Mouse (Mus musculus) gastrocnemius, postnatal 4 days (tissue): ENCODE results near the gene Astn2. TPM values are rescaled to one million over a fixed set of nuclear protein-coding genes. Genes with fewer than 3 reads are reported as not detected.

ENCODE experiments used
- DNase-seq, 2 experiments: peaks; one replicate each; pipeline ENCODE4 v3.0.0; 2021 to 2022; ENCODE audit warnings: low spot score in 2 of 2, mixed read lengths in 2 of 2
- total RNA-seq, 2 experiments: library from RNA; stranded (reverse); gene quantifications; 2 replicates each; pipeline ENCODE4 v1.2.3; 2021

Gene Astn2
- total RNA-seq, 2 experiments from 2014 or later: 3.3 to 4.3 TPM

GRCm38 (mm10) chr4:66314806-66315484 lies 89.5 kb downstream of the Astn2 start:
- no peak for DNase-seq

DNA sequence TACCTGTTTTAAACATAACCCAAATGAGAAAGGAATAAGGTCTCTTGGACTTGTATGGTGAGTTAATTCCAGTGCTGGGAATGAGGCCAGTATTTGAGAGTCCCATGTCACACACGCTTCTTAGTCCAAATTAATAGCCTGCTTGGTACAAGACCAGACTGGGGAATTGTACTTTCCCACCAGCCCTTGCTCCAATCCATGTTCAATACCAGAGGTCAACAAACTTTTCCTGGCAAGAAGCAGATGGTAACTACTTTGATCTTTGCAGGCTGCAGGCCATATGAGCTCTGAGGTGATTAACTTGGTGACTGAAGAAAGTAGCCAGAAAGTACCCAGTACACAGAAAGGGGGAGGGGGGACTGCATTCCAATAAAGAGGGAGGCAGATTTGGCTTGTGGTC lies 91.7 kb downstream of the Astn2 start:
- no peak for DNase-seq

- no peak for DNase-seq
Observed at GRCm38 (mm10) chr4:66310315-66311020, 93.9 kb downstream of the Astn2 start.

DNA sequence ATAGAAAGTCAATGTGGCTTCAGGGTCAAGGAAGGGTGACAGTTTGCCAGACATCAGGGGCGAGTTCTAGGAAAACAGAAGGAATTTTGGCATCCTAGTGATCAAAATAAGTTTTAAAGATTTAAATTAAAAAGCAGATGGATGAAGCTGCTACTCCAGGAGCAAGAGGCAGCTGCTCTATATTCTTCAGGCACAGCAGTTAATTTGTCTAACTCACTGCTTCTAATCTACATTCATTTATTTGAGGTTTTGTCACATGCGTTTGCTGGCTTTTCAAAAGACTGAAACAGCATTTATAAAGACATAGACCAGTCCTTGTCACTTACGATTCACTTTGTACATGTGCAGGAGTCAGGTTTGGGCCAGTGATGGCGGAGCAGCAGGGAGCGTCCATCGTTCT lies 98.0 kb downstream of the Astn2 start:
- DNase-seq: no peak

- no peak for DNase-seq
Observed at GRCm38 (mm10) chr4:66302686-66303310, 101.6 kb downstream of the Astn2 start.

DNA sequence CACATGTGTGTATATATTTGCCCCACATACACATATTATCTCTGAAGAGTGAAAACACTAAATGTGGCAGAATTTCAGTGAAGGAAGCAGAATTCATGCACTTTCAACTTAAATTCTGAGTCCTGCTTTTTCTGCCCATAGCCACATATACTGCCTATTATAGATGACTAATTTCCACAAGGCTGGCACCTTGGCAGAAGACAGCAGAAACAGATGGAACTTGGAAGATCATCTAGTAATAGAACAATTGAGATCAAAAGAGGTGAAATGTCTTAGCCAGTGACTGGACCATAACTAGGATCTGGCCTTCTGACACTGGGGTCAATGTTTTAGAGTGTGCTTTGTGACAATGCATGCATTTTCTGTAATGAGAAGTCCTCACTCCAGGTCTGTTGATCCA lies 119.4 kb downstream of the Astn2 start:
- DNase-seq: no peak

GRCm38 (mm10) chr4:66276096-66276495 lies 128.3 kb downstream of the Astn2 start:
- no peak for DNase-seq

DNA sequence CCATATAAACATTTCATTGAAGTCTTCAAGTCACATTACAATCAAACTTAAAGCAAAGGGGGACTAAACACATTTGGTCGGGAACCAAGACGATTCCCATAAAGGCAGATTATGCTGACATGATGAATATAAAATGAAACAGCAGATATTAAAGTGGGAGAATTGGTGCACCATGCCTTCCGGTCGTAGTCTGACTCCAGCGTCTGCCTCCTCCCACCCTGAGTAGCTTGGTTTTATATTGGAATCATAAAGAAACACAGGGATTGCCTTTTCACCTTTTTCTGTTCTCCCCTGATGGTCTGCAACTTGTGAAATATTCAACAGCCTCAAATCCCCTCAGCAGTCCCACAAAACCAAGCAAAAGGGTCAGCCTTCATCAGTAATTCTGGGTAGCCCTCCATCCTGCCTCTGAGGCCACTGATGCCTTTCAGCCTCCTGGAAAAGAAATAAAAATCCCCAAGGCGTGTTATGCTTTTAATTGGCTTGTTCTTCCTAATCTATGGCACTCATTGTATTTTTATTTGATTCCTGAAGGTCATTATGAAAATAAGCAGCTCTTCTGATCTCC lies 132.8 kb downstream of the Astn2 start:
- DNase-seq: no peak

GRCm38 (mm10) chr4:66264031-66264430 lies 140.4 kb downstream of the Astn2 start:
- DNase-seq: no peak

DNA sequence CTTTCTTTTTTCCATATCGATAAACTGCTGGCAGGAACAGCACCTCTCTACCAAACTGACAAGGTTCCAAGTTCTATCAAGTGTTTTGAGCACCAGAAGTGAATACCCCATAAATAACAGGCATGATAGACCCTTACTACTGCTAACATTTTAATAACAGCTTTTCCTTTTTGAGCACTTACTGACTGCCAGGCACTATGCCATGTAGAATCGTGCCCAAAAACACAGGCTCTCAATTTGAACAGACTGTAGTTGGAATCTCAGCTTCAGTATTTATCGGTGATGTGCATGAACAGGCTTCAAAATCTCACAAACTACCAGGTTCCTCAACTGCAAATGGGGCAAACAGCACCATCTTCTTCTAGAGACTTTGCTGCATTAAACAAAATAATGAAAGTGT lies 143.1 kb downstream of the Astn2 start:
- no peak for DNase-seq

DNA sequence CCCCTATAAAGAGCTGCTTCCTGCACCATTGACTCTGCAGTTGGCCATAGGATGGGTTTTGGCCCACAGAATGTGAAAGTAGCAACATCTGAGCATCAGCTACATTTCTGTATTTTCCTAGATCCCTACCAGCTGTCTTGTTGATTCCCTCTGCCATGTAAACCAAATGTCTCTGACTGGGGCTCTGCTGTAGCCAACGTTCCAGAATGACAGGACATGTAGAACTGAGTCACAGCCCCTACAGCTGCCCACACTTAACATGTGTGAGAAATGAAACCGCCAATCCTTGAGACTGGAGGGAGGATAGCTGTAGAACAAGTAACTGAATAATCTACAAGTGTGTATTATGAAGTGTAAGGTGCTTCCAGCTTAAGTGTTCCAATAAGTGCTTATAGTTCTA lies 145.5 kb downstream of the Astn2 start:
- DNase-seq: no peak

DNA sequence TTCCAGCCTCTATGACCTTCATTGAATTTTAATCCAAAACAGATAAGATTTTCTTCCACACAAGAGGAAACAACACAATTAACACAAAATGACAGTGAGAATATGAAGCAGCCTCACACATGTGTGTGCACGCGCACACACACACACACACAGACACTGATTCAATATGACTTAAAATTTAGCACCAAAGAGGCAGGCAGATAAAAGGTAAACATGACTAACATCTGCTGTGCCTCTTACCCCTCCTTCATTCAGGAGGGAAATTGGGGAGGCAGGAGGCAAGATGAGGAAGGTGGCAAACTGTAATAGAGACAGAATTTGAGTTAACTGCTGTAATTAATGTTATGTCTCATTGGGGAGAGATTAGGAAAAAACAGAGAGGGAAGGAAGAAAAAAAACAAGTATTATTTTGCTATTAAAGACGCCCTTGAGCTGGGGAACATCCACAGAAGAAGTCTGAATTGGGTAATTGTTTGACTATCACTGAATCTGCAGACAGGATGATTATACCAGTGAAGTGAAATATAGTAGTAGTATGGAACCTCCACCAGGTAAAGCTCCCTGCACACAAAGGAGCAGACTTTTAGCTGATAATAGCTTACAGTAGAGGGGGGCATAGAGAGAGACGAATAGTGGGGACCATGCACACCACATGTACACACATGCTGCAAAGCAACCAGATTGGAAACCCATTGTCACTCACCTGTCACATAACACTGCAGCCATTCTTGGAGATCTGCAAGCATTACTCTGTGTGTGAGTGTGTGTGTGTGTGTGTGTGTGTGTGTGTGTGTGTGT lies 149.5 kb downstream of the Astn2 start:
- no peak for DNase-seq

GRCm38 (mm10) chr4:66248521-66248920 lies 155.9 kb downstream of the Astn2 start:
- no peak for DNase-seq

- DNase-seq: no peak
Observed at GRCm38 (mm10) chr4:66242683-66243082, 161.7 kb downstream of the Astn2 start.

DNA sequence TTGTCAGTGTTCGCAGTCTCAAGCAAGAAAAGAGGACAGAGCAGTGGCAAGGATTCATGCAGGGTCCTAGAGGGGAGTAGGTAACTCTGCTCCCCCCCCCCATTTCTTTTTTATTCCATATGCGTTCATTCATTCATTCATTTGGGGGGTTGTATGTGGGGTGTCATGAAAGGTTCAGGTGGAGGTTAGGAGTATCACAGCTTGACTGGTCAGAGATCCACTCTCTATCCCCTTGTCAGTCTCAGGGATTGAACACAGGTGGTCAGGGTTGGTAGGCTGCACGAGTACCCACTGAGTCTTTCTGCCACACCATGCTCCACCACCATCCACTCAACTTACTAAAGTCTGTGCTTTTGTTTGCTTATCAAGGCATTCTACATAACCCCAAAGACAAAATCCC lies 171.6 kb downstream of the Astn2 start:
- DNase-seq: no peak

GRCm38 (mm10) chr4:66232350-66232749 lies 172.1 kb downstream of the Astn2 start:
- no peak for DNase-seq

GRCm38 (mm10) chr4:66230735-66231134 lies 173.7 kb downstream of the Astn2 start:
- DNase-seq: no peak

DNA sequence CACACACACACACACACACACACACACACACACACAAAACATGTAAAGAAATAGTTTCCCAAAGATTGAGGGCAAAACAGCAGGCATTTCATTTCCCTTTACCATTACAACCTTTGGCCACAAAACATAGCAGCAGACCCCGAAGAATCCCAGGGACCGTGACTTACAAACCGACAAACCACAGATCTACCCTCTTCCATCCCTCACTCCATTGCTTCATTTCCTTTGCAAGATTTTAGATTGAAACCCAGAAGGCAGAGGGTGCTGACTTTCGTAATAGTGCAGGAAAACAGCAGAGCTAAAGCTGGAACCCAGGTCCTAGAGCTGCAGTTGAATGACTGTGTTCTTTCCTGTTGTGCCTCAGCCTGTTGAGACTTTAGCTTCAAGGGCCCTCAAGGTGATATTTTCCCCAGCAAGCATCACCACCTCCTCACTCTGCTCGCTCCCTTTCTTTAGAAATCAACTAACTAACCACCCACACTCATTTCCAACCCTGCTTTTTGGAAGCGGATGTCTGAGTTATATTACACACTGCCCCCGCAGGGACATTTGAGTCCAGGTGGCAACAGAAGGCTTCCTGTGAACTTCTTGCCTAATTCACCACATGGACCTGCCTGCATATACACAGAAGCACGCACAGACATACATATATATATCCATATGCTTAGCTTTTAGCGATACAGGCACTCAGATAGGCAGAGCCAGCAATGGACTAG lies 181.7 kb downstream of the Astn2 start:
- no peak for DNase-seq

DNA sequence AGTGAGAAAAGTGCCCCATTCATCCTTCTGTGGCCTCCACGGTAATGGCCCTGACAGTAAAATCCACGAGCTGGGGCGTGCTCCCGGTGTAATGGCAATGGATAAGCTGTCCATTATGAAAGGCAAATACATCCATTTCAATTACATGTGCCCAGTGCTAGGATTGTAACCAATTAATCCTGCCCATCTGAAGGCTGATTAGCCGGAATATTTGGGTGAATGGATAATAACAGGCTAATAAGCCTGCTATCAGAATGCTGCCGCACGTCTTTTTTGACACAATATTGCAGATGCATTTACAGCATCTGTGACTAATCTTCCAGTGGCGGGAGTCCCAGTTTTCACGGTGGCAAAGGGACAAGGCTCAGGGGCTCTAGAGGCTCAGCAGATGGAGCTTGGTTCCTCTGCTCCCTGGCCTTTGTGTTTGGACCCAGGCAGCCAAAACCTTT lies 189.2 kb downstream of the Astn2 start:
- DNase-seq: peak in 1 of 2 experiments; percentile 12

- DNase-seq: no peak
Observed at GRCm38 (mm10) chr4:66189636-66190035, 214.8 kb downstream of the Astn2 start.
